Mouse (Mus musculus) stomach, embryonic 14.5 days (tissue): ENCODE data around the gene Pdss1. TPM values are rescaled to one million over a fixed set of nuclear protein-coding genes. Genes with fewer than 3 reads are reported as not detected.
A peak's percentile ranks its signal among the peaks of the same experiment; 100 is the strongest.
"Not testable (repeated sequence)": the region's sequence is repeated elsewhere in the genome, so short reads cannot be mapped to it uniquely, and the experiment has no call there.

Source experiments
- ATAC-seq: fragments of 200-750 bp; cut with Nextera tagmentation; 2 replicates; pipeline ENCODE4 v1.8.0; 2017; ENCODE audit warnings: low read depth, moderate TSS enrichment; ENCODE audit not compliant: insufficient number of reproducible peaks, insufficient read depth, low FRiP score
- H3K27ac ChIP-seq: fragments of 300-500 bp; sonication (generic); 2 replicates; pipeline ENCODE4 v1.5.1; 2014; ENCODE audit warnings: mild to moderate bottlenecking, low read length, moderate library complexity, mixed read lengths
- H3K27me3 ChIP-seq: fragments of 300-500 bp; sonication (generic); 2 replicates; pipeline ENCODE4 v1.6.1; 2014; ENCODE audit warnings: low read length, control low read depth, mixed read lengths; ENCODE audit not compliant: control insufficient read depth, insufficient read depth
- H3K36me3 ChIP-seq: fragments of 300-500 bp; sonication (generic); 2 replicates; pipeline ENCODE4 v1.6.1; 2014; ENCODE audit warnings: mild to moderate bottlenecking, control low read depth, low read length, moderate library complexity, mixed read lengths; ENCODE audit not compliant: control insufficient read depth, insufficient read depth
- H3K4me1 ChIP-seq: fragments of 300-500 bp; sonication (generic); 2 replicates; pipeline ENCODE4 v1.6.1; 2014; ENCODE audit warnings: low read length, control low read depth, mixed read lengths; ENCODE audit not compliant: control insufficient read depth, insufficient read depth
- H3K4me2 ChIP-seq: fragments of 300-500 bp; sonication (generic); replicated peaks from 2 replicates; pipeline ENCODE4 v1.6.1; 2014; ENCODE audit warnings: low read depth, low read length, control low read depth
- H3K4me3 ChIP-seq: fragments of 300-500 bp; sonication (generic); 2 replicates; pipeline ENCODE4 v1.5.1; 2014; ENCODE audit warnings: low read depth, low read length, control low read depth
- H3K9ac ChIP-seq: fragments of 300-500 bp; sonication (generic); replicated peaks from 2 replicates; pipeline ENCODE4 v1.6.1; 2014; ENCODE audit warnings: low read depth, mild to moderate bottlenecking, control low read depth, low read length, moderate library complexity, mixed read lengths
- H3K9me3 ChIP-seq: fragments of 300-500 bp; sonication (generic); 2 replicates; pipeline ENCODE4 v1.6.1; 2016; ENCODE audit warnings: low read depth, low read length, control low read depth; ENCODE audit not compliant: control insufficient read depth
- WGBS: fragments of 180-500 bp; shearing (Covaris S2); extraction: QIAGEN DNeasy Blood & Tissue Kit; methylation state at CpG from one replicate; pipeline ENCODE4 v1.1.7; 2014; 5-methylcytosine and 5-hydroxymethylcytosine counted together
- polyA plus RNA-seq: library from polyadenylated mRNA; unstranded; fragments of >200 nt; fragmentation: Nextera tagmentation; extraction: Ambion mirVana; gene quantifications from 2 replicates; pipeline ENCODE4 v1.2.1, GENCODE M21; 2014

Pdss1 gene
- polyA plus RNA-seq, 1 experiment from 2014 or later, result 19.2 TPM

- Histone ChIP-seq H3K4me2 (no peak overlapping the region), H3K9me3 (no peaks in the 10 kb centered on the region), H3K27me3 (no peaks in the 10 kb centered on the region), H3K36me3 (no peaks in the 10 kb centered on the region), H3K9ac (no peak overlapping the region), H3K4me1 (no peaks in the 10 kb centered on the region), H3K27ac (no peak overlapping the region), H3K4me3 (no peak overlapping the region)
- ATAC-seq, result no peak
- 35% methylated on average over 10 of the region's 10 CpGs for WGBS
Observed at GRCm38 (mm10) chr2:22874628-22875027, 20.7 kb upstream of the Pdss1 start.

GRCm38 (mm10) chr2:22876614-22877013 is 18.7 kb upstream of the Pdss1 start:
- no peaks in the 10 kb centered on the region for H3K4me1 ChIP-seq
- H3K36me3 ChIP-seq, result no peaks in the 10 kb centered on the region
- H3K4me3 ChIP-seq, result no peak overlapping the region
- WGBS, result 88% methylated on average over 3 of the region's 3 CpGs
- no peaks in the 10 kb centered on the region for H3K9me3 ChIP-seq
- H3K27me3 ChIP-seq, result no peaks in the 10 kb centered on the region
- no peak overlapping the region for H3K4me2 ChIP-seq
- ATAC-seq, result no peak
- no peak overlapping the region for H3K27ac ChIP-seq
- H3K9ac ChIP-seq, result no peak overlapping the region

GRCm38 (mm10) chr2:22878781-22879180 is 16.5 kb upstream of the Pdss1 start:
- Histone ChIP-seq H3K9ac (no peak overlapping the region), H3K27me3 (no peaks in the 10 kb centered on the region)
- WGBS, result 36% methylated on average over 1 of the region's 1 CpGs

GRCm38 (mm10) chr2:22880726-22881125 is 14.6 kb upstream of the Pdss1 start:
- not testable (repeated sequence) for H3K9me3 ChIP-seq, ATAC-seq, H3K27ac ChIP-seq, H3K27me3 ChIP-seq, H3K4me3 ChIP-seq, H3K4me2 ChIP-seq, H3K9ac ChIP-seq, H3K4me1 ChIP-seq, H3K36me3 ChIP-seq
- 87% methylated on average over 3 of the region's 3 CpGs for WGBS

More at GRCm38 (mm10) chr2:22878781-22879180, 16.5 kb upstream of the Pdss1 start:
- H3K27ac ChIP-seq, result no peak overlapping the region
- no peaks in the 10 kb centered on the region for H3K36me3 ChIP-seq
- no peaks in the 10 kb centered on the region for H3K4me1 ChIP-seq
- H3K9me3 ChIP-seq, result no peaks in the 10 kb centered on the region
- H3K4me2 ChIP-seq, result no peak overlapping the region
- ATAC-seq, result no peak
- no peak overlapping the region for H3K4me3 ChIP-seq

- no peaks in the 10 kb centered on the region for H3K9me3 ChIP-seq
- H3K4me3 ChIP-seq, result peak overlapping the region; percentile 92
- peak overlapping the region; percentile 68 for H3K4me2 ChIP-seq
- no peak for ATAC-seq
- no peaks in the 10 kb centered on the region for H3K4me1 ChIP-seq
- 22% methylated on average over 9 of the region's 9 CpGs for WGBS
- no peaks in the 10 kb centered on the region for H3K36me3 ChIP-seq
- H3K27ac ChIP-seq, result peak overlapping the region; percentile 64; the same call in 1 of the 2 replicates
- peak overlapping the region; percentile 52 for H3K9ac ChIP-seq
- no peaks in the 10 kb centered on the region for H3K27me3 ChIP-seq
Observed at GRCm38 (mm10) chr2:22894932-22895281, 415 bp upstream of the Pdss1 start.

- H3K27ac ChIP-seq, result no peak overlapping the region
- ATAC-seq, result no peak
- 95% methylated on average over 3 of the region's 3 CpGs for WGBS
- H3K4me1 ChIP-seq, result no peaks in the 10 kb centered on the region
- no peaks in the 10 kb centered on the region for H3K9me3 ChIP-seq
- H3K9ac ChIP-seq, result no peak overlapping the region
- H3K36me3 ChIP-seq, result peaks cover 17% of the 10 kb centered on the region
- H3K4me3 ChIP-seq, result no peak overlapping the region
- no peaks in the 10 kb centered on the region for H3K27me3 ChIP-seq
- no peak overlapping the region for H3K4me2 ChIP-seq
Observed at GRCm38 (mm10) chr2:22903947-22904346, 8.6 kb downstream of the Pdss1 start.

- 90% methylated on average over 3 of the region's 3 CpGs for WGBS
- Histone ChIP-seq H3K4me3 (no peak overlapping the region), H3K9me3 (no peaks in the 10 kb centered on the region), H3K4me2 (no peak overlapping the region), H3K4me1 (no peaks in the 10 kb centered on the region), H3K27ac (no peak overlapping the region), H3K9ac (no peak overlapping the region), H3K27me3 (no peaks in the 10 kb centered on the region), H3K36me3 (peaks cover 8% of the 10 kb centered on the region; the same call in 1 of the 2 replicates)
- ATAC-seq, result no peak
Observed at GRCm38 (mm10) chr2:22914421-22914820, 19.1 kb downstream of the Pdss1 start.

- ATAC-seq, result no peak
- Histone ChIP-seq H3K9ac (no peak overlapping the region), H3K27me3 (no peaks in the 10 kb centered on the region), H3K4me3 (no peak overlapping the region), H3K4me2 (no peak overlapping the region), H3K36me3 (peaks cover 8% of the 10 kb centered on the region; the same call in 1 of the 2 replicates), H3K4me1 (no peaks in the 10 kb centered on the region), H3K27ac (no peak overlapping the region), H3K9me3 (no peaks in the 10 kb centered on the region)
- WGBS, result 86% methylated on average over 2 of the region's 2 CpGs
Observed at GRCm38 (mm10) chr2:22918651-22919050, 23.3 kb downstream of the Pdss1 start.

- not testable (repeated sequence) for H3K27ac ChIP-seq, H3K4me2 ChIP-seq, H3K4me1 ChIP-seq, H3K36me3 ChIP-seq, H3K9me3 ChIP-seq, H3K27me3 ChIP-seq, H3K4me3 ChIP-seq, H3K9ac ChIP-seq, ATAC-seq
- WGBS, result 93% methylated on average over 2 of the region's 3 CpGs
Observed at GRCm38 (mm10) chr2:22925911-22926310, 30.6 kb downstream of the Pdss1 start.
